Mouse (Mus musculus) central nervous system, embryonic 11.5 days (tissue): ENCODE data around the gene Arhgef17. TPM values are rescaled to one million over a fixed set of nuclear protein-coding genes. Genes with fewer than 3 reads are reported as not detected.

Experiments used
- polyA plus RNA-seq: library from polyadenylated mRNA; depleted of rRNA; stranded (reverse); fragments of >200 nt; gene quantifications from 2 replicates; pipeline ENCODE4 v1.2.3, GENCODE M21; 2012; rRNA removed

Gene Arhgef17
- 18.2 and 30.2 TPM in 2 replicates for polyA plus RNA-seq

DNA sequence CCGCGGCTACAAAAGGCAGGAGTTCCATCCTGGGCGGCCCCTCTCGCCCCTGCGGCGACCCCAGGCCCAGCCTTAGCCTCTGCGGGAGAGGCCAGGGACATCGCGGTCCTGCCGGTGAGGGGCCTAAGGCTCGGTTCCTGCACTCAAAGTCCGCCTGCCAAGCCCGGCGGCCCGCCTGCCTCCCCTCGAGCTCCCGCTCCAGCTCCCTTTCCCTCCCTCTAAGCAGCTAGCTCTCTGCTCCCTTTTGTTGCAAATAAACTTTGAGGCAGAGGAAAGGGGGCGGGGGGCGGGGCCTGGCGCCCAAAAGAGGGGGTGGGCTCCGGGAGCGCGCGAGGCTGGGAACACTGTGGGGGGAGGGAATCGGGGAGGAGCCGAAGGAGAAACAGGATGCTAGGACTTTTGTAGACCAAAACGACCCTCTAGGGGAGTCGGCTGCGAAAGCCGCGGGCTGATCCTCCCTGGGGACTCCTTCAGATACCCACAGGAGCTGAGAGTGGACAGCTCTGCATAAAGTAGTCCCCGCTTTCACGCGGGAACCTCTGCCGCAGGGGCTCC, at the start of gene Arhgef17:
Gene Arhgef17, minus strand, starts transcription at position 182 of the 555 bp plus-strand sequence.

DNA sequence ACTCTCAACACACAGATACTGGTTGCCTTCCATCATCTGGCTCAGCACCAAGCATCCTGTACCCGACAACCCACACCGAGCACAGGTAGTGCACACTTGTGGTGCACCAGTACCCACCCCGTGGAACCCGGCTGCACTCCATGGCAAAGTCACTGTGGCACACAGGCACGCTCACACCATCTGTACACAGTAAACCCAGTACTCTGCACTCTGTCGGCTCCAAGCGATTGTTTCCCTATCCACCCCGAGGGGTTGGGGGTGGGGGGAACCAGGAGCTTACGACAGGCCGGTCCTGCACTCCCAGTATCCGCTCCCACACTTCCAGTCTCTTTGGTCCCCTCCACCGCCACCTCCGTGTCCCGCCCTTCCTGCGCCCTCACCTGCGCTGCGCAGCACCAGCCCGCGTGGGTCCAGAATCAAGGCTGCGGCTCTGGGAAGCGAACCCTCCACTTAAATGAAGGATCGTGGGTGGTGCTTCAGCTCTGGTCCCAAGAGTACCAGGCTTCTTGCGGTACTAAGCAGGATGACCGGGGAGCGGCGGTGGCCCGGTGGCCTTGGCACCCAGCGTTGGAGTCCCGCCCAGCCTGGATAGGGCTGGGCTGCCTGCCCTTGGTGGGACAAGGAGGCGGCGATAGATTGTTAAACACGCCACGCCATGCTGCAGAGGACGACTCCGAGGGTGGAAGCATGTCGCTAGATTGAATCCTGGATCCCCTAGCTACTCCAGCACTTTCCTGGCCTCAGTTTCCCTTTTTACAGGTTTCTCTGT, 42.4 kb upstream of the Arhgef17 start, which contains the start of gene P2ry6:
Gene P2ry6, minus strand, starts transcription at position 515 of the 769 bp plus-strand sequence.

DNA sequence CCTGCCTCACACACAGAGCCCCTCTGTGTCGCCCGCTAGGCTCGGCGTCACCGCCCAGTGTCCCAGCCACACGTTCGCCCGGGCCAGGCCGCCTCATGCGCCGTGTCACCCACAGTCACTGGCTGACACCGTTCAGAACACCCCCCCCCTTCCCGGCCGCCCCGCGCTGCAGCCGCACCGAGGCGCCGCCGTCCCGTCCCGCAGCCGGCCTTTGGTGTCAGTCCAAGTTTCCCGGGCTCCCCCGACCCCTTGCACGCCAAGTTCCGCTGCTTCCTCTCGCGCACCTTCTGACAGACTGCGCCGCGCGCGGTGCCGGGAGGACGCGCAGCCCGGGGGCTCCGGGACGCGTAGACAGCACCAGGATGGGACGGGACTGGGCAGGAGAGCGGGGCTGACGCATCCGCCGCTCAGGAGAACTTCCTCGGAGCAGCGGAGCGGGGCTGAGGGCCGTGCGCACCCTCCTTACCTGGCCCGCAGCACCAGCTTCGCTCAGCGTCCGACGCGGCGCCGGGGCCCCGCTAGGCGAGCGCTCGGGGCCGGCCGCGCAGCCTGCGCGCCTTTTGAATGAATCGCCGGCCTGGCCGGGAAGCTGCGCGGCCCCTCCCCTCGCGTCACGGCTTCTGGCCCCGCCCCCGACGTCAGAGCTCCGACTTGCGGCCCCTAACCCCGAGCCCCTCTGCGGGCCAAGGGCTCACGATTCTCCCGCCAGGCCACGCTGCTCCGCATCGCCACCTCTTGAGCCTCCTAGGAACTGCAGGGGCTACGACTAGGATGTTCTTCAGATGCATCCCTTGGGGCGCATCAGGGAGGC, 68.9 kb downstream of the Arhgef17 start, which contains the start of gene Relt:
Gene Relt, minus strand, starts transcription at position 619 of the 811 bp plus-strand sequence.

Other genes starting within 250 kb of the Arhgef17 start
- gene Fam168a, start 225.5 kb downstream of the Arhgef17 start, polyA plus RNA-seq: 26.1 and 47.0 TPM in 2 replicates
- 4.4 and 5.5 TPM in 2 replicates for gene Relt, start 68.7 kb downstream of the Arhgef17 start, polyA plus RNA-seq
- gene P2ry6, start 42.5 kb upstream of the Arhgef17 start, polyA plus RNA-seq: 1.3 and 2.1 TPM in 2 replicates
- gene P2ry2, start 80.8 kb upstream of the Arhgef17 start, polyA plus RNA-seq: 0.16 and 0.47 TPM in 2 replicates
- 18.9 and 27.4 TPM in 2 replicates for gene Fchsd2, start 160.8 kb upstream of the Arhgef17 start, polyA plus RNA-seq